Mouse (Mus musculus) bone marrow macrophage, adult 2 months (primary cell): Measurements from ENCODE around the gene Zfp870.

Experiments used
- CTCF ChIP-seq: IDR thresholded peaks from 2 replicates; pipeline ENCODE4 v1.5.1; 2012; ENCODE audit warnings: low read depth, mild to moderate bottlenecking, low read length, moderate library complexity
- POLR2A ChIP-seq: IDR thresholded peaks from 2 replicates; pipeline ENCODE4 v1.6.1; 2012; ENCODE audit warnings: mild to moderate bottlenecking, low read depth, low read length, borderline replicate concordance

DNA sequence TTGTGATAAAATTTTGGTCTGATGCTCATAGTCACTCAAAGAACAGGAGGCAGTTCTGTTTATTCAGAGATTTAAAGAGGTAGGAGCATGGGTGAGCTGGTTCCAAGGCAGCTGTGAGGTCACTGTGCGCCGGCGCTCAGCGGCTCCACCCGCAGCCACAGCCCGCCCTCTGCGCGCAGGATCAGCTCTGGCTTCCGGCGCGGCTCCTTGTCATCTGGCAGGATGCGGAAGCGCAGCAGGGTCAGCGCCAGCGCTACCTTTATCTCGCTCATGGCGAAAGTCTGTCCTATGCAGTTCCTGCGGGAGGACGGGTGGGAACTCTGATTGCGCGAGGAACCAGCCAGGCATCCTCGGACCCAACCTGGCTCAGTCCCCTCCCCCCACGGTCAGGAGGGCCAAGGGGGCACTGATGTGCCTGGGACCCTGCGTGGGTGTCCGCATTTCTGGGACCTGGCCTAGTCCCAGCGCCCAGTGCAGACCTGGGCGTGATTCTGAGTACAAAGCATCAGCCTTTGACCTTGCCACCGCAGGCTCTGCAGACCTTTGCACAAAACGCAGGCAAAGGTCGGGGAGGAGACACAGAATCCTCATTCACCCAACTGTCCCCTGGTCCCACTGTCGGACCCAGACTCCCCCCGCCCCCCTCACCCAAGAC lies 33.3 kb upstream of the Zfp870 start:
- TF ChIP-seq POLR2A (no peak), CTCF (no peak)
